Mouse (Mus musculus) bone marrow macrophage, adult 2 months (primary cell): ENCODE results near the gene Kat14.

Experiments
- CTCF ChIP-seq: IDR thresholded peaks from 2 replicates; pipeline ENCODE4 v1.5.1; 2012; ENCODE audit warnings: low read depth, mild to moderate bottlenecking, low read length, moderate library complexity
- POLR2A ChIP-seq: IDR thresholded peaks from 2 replicates; pipeline ENCODE4 v1.6.1; 2012; ENCODE audit warnings: mild to moderate bottlenecking, low read depth, low read length, borderline replicate concordance

- TF ChIP-seq POLR2A (no peak), CTCF (no peak)
Measured at GRCm38 (mm10) chr2:144428659-144429058, 59.9 kb downstream of the Kat14 start.
